Mouse (Mus musculus) cerebellum, adult 2 months (tissue): ENCODE measurements at regions not wholly inside any gene's neighbourhood (a gene's known extent, or its start where the extent isn't known, plus 50 kb on each side); places are given as distances from the start of the nearest gene placed in this dataset.

Experiments
- CTCF ChIP-seq: fragments of 200-500 bp; IDR thresholded peaks from 2 replicates; pipeline ENCODE4 v1.5.1; 2011; ENCODE audit warnings: low read depth, mild to moderate bottlenecking, control low read depth, low read length, moderate library complexity, borderline replicate concordance; ENCODE audit not compliant: insufficient read depth
- POLR2A ChIP-seq: fragments of 200-500 bp; IDR thresholded peaks from 2 replicates; pipeline ENCODE4 v1.6.1; 2011; ENCODE audit warnings: low read length, control low read depth, borderline replicate concordance; ENCODE audit not compliant: insufficient read depth

DNA sequence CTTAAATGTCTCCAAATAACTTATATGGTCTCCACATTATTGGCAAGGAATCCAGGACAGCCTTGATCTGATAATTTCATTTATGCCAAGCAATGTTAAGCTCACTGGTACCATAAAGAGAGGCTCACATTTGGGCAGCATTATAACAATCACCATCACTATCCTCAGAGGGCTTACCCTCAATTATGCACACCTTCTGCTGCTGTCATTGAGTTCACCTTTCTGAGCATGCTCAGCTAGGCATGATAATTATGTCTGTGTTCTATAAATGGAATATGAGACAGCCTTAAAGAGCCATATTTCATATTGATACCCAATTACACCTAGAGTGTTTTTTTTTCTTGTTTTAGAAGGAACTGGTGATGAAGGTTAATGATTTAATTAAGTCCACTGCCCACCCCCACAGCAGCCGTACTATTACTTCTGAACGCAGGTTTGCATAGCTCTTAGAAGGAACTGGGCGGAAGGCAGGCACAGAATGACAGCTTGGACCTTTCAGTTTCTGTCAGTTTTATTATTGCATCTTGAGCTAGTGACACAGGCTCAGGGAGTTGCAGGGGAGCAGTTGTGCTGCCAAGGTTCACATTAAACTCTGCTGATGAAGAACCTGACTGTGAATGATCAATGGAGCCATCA is 424.0 kb upstream of the Sphkap start:
- TF ChIP-seq POLR2A (no peak), CTCF (no peak)
